Mouse (Mus musculus) MEL (cell line): ENCODE measurements around the gene Fermt3. TPM values are rescaled to one million over a fixed set of nuclear protein-coding genes. Genes with fewer than 3 reads are reported as not detected.

ENCODE experiments used
- DNase-seq: peaks from one replicate; pipeline ENCODE4 v3.0.0; 2011; ENCODE audit warnings: low read depth, low spot score
- H3K27ac ChIP-seq: 2 replicates; pipeline ENCODE4 v1.5.1; 2012; ENCODE audit warnings: low read depth, mild to moderate bottlenecking, control low read depth, low read length, moderate library complexity; ENCODE audit not compliant: control insufficient read depth
- H3K27me3 ChIP-seq, 2 experiments: fragments of 150-350 bp in 1 of 2; sonication (generic) in 1 of 2; 2 replicates each; pipeline ENCODE4 v1.6.1; 2012; ENCODE audit warnings: low read length in 2 of 2, mild to moderate bottlenecking in 2 of 2, improper control_type of control experiment in 1 of 2, moderate library complexity in 1 of 2; ENCODE audit not compliant: insufficient read depth in 2 of 2, control insufficient read depth in 1 of 2
- H3K36me3 ChIP-seq, 2 experiments: 2 replicates each; pipeline ENCODE4 v1.6.1; 2012 to 2014; ENCODE audit warnings: low read length in 2 of 2, improper control_type of control experiment in 1 of 2, inconsistent platforms in 1 of 2, mild to moderate bottlenecking in 1 of 2; ENCODE audit not compliant: insufficient read depth in 2 of 2, control insufficient read depth in 1 of 2
- H3K4me1 ChIP-seq, 2 experiments: fragments of 150-350 bp in 1 of 2; sonication (generic) in 1 of 2; 2 replicates each; pipeline ENCODE4 v1.6.1; 2012; ENCODE audit warnings: low read length in 2 of 2, improper control_type of control experiment in 1 of 2, mild to moderate bottlenecking in 1 of 2; ENCODE audit not compliant: insufficient read depth in 2 of 2, control insufficient read depth in 1 of 2
- H3K4me3 ChIP-seq, 2 experiments: fragments of 150-350 bp in 1 of 2; sonication (generic) in 1 of 2; 2 replicates each; pipeline ENCODE4 v1.5.1; 2012; ENCODE audit warnings: low read depth in 2 of 2, low read length in 2 of 2, mild to moderate bottlenecking in 2 of 2, moderate library complexity in 2 of 2, control low read depth in 1 of 2, improper control_type of control experiment in 1 of 2; ENCODE audit not compliant: control insufficient read depth in 1 of 2, insufficient read depth in 1 of 2
- H3K79me2 ChIP-seq: 2 replicates; pipeline ENCODE4 v1.6.1; 2012; ENCODE audit warnings: mild to moderate bottlenecking, low read length, moderate library complexity; ENCODE audit not compliant: control insufficient read depth, poor library complexity, insufficient read depth
- H3K9ac ChIP-seq: 2 replicates; pipeline ENCODE4 v1.6.1; 2012; ENCODE audit warnings: low read depth, mild to moderate bottlenecking, control low read depth, low read length, moderate library complexity; ENCODE audit not compliant: control insufficient read depth, poor library complexity, severe bottlenecking
- H3K9me3 ChIP-seq: fragments of 150-350 bp; sonication (generic); replicated peaks from 2 replicates; pipeline ENCODE4 v1.6.1; 2012; ENCODE audit warnings: mild to moderate bottlenecking, low read length, improper control_type of control experiment, moderate library complexity; ENCODE audit not compliant: insufficient read depth
- CHD1 ChIP-seq: IDR thresholded peaks from 2 replicates; pipeline ENCODE4 v1.6.1; 2012; ENCODE audit warnings: low read depth, mild to moderate bottlenecking, inconsistent platforms, low read length, improper control_type of control experiment
- CTCF ChIP-seq, 3 experiments: IDR thresholded peaks in 2 of 3; conservative IDR thresholded peaks in 1 of 3; 2 replicates each; pipeline ENCODE4 v1.5.1; 2011 to 2012; ENCODE audit warnings: low read length in 3 of 3, low read depth in 2 of 3, mild to moderate bottlenecking in 2 of 3, improper control_type of control experiment in 1 of 3, inconsistent platforms in 1 of 3, mixed read lengths in 1 of 3, moderate library complexity in 1 of 3; ENCODE audit not compliant: control insufficient read depth in 1 of 3, insufficient read depth in 1 of 3, poor library complexity in 1 of 3, severe bottlenecking in 1 of 3
- ELF1 ChIP-seq: IDR thresholded peaks from 2 replicates; pipeline ENCODE4 v1.6.1; 2014; ENCODE audit warnings: low read depth, mild to moderate bottlenecking, inconsistent platforms, low read length, improper control_type of control experiment, moderate library complexity
- EP300 ChIP-seq, 2 experiments: IDR thresholded peaks; 2 replicates each; pipeline ENCODE4 v1.6.1; 2011; ENCODE audit warnings: improper control_type of control experiment in 2 of 2, low read length in 2 of 2, low read depth in 1 of 2, mild to moderate bottlenecking in 1 of 2
- ETS1 ChIP-seq: IDR thresholded peaks from 2 replicates; pipeline ENCODE4 v1.6.1; 2012; ENCODE audit warnings: low read depth, mild to moderate bottlenecking, inconsistent platforms, low read length, improper control_type of control experiment, moderate library complexity
- GATA1 ChIP-seq: IDR thresholded peaks from 2 replicates; pipeline ENCODE4 v1.6.1; 2011; ENCODE audit warnings: low read depth, low read length, improper control_type of control experiment
- JUND ChIP-seq: IDR thresholded peaks from 2 replicates; pipeline ENCODE4 v1.6.1; 2011; ENCODE audit warnings: low read depth, mild to moderate bottlenecking, improper control_type of control experiment, low read length
- KAT2A ChIP-seq: conservative IDR thresholded peaks from 2 replicates; pipeline ENCODE4 v1.6.1; 2012; ENCODE audit warnings: low read depth, low read length, improper control_type of control experiment, inconsistent platforms
- MAFK ChIP-seq: IDR thresholded peaks from 2 replicates; pipeline ENCODE4 v1.6.1; 2011; ENCODE audit warnings: low read depth, mild to moderate bottlenecking, low read length, improper control_type of control experiment, borderline replicate concordance
- MAX ChIP-seq: IDR thresholded peaks from 2 replicates; pipeline ENCODE4 v1.6.1; 2011; ENCODE audit warnings: low read length, improper control_type of control experiment
- MAZ ChIP-seq: IDR thresholded peaks from 2 replicates; pipeline ENCODE4 v1.6.1; 2012; ENCODE audit warnings: low read depth, mild to moderate bottlenecking, inconsistent platforms, low read length, improper control_type of control experiment
- MXI1 ChIP-seq: IDR thresholded peaks from 2 replicates; pipeline ENCODE4 v1.6.1; 2011; ENCODE audit warnings: mild to moderate bottlenecking, low read depth, low read length, improper control_type of control experiment
- MYB ChIP-seq: IDR thresholded peaks from 2 replicates; pipeline ENCODE4 v1.6.1; 2011; ENCODE audit warnings: mild to moderate bottlenecking, low read depth, low read length, improper control_type of control experiment
- MYC ChIP-seq: IDR thresholded peaks from 2 replicates; pipeline ENCODE4 v1.6.1; 2011; ENCODE audit warnings: low read depth, mild to moderate bottlenecking, low read length, improper control_type of control experiment, moderate library complexity
- NELFE ChIP-seq: IDR thresholded peaks from 2 replicates; pipeline ENCODE4 v1.6.1; 2011; ENCODE audit warnings: low read depth, low read length, improper control_type of control experiment
- NRF1 ChIP-seq: IDR thresholded peaks from 2 replicates; pipeline ENCODE4 v1.6.1; 2014; ENCODE audit warnings: low read depth, mild to moderate bottlenecking, inconsistent platforms, low read length, improper control_type of control experiment, moderate library complexity; ENCODE audit not compliant: poor library complexity, insufficient read depth, severe bottlenecking
- POLR2A ChIP-seq, 2 experiments: IDR thresholded peaks; 2 replicates each; pipeline ENCODE4 v1.6.1; 2011 to 2012; ENCODE audit warnings: low read length in 2 of 2, mild to moderate bottlenecking in 2 of 2, control low read depth in 1 of 2, improper control_type of control experiment in 1 of 2, low read depth in 1 of 2, moderate library complexity in 1 of 2; ENCODE audit not compliant: control insufficient read depth in 1 of 2, insufficient read depth in 1 of 2, poor library complexity in 1 of 2
- POLR2AphosphoS2 ChIP-seq: IDR thresholded peaks from 2 replicates; pipeline ENCODE4 v1.6.1; 2011; ENCODE audit warnings: low read length, improper control_type of control experiment
- RAD21 ChIP-seq: IDR thresholded peaks from 2 replicates; pipeline ENCODE4 v1.6.1; 2011; ENCODE audit warnings: mild to moderate bottlenecking, low read depth, low read length, improper control_type of control experiment
- RCOR1 ChIP-seq: IDR thresholded peaks from 2 replicates; pipeline ENCODE4 v1.6.1; 2012; ENCODE audit warnings: low read depth, mild to moderate bottlenecking, inconsistent platforms, low read length, improper control_type of control experiment
- SIN3A ChIP-seq: IDR thresholded peaks from 2 replicates; pipeline ENCODE4 v1.6.1; 2012; ENCODE audit warnings: low read length, improper control_type of control experiment, inconsistent platforms
- SMC3 ChIP-seq: IDR thresholded peaks from 2 replicates; pipeline ENCODE4 v1.6.1; 2011; ENCODE audit warnings: low read depth, low read length, improper control_type of control experiment
- TAL1 ChIP-seq: IDR thresholded peaks from 2 replicates; pipeline ENCODE4 v1.6.1; 2012; ENCODE audit warnings: mild to moderate bottlenecking, inconsistent platforms, low read length, moderate library complexity, mixed read lengths
- TBP ChIP-seq: IDR thresholded peaks from 2 replicates; pipeline ENCODE4 v1.8.0; 2011; ENCODE audit warnings: low read depth, low read length, improper control_type of control experiment
- UBTF ChIP-seq: IDR thresholded peaks from 2 replicates; pipeline ENCODE4 v1.6.1; 2012; ENCODE audit warnings: low read depth, mild to moderate bottlenecking, inconsistent platforms, low read length, improper control_type of control experiment, moderate library complexity, borderline replicate concordance; ENCODE audit not compliant: insufficient read depth
- USF1 ChIP-seq: IDR thresholded peaks from 2 replicates; pipeline ENCODE4 v1.6.1; 2014; ENCODE audit warnings: low read depth, mild to moderate bottlenecking, inconsistent platforms, low read length, improper control_type of control experiment, moderate library complexity
- ZC3H11A ChIP-seq: IDR thresholded peaks from 2 replicates; pipeline ENCODE4 v1.6.1; 2012; ENCODE audit warnings: low read depth, mild to moderate bottlenecking, inconsistent platforms, low read length, improper control_type of control experiment
- ZKSCAN1 ChIP-seq: IDR thresholded peaks from 2 replicates; pipeline ENCODE4 v1.6.1; 2012; ENCODE audit warnings: low read depth, mild to moderate bottlenecking, inconsistent platforms, low read length, improper control_type of control experiment, moderate library complexity
- ZMIZ1 ChIP-seq: IDR thresholded peaks from 2 replicates; pipeline ENCODE4 v1.6.1; 2012; ENCODE audit warnings: low read depth, mild to moderate bottlenecking, inconsistent platforms, low read length, improper control_type of control experiment, moderate library complexity
- ZNF384 ChIP-seq: IDR thresholded peaks from 2 replicates; pipeline ENCODE4 v1.6.1; 2012; ENCODE audit warnings: low read depth, mild to moderate bottlenecking, inconsistent platforms, low read length, improper control_type of control experiment
- polyA plus RNA-seq, 2 experiments: library from polyadenylated mRNA; stranded (reverse) in 1 of 2; unstranded in 1 of 2; fragments of >175 nt in 1 of 2; fragments of >200 nt in 1 of 2; gene quantifications; 2 replicates each; pipeline versions ENCODE4 v1.2.1 to v1.2.4; 2012; ENCODE audit warnings: low replicate concordance in 2 of 2, low read depth in 1 of 2; ENCODE audit not compliant: insufficient read length in 2 of 2, insufficient read depth in 1 of 2, missing spikeins in 1 of 2
- total RNA-seq: library from RNA; depleted of rRNA; stranded (reverse); fragments of 300-350 nt; gene quantifications from 2 replicates; pipeline ENCODE4 v1.2.3, GENCODE M21; 2012

Gene Fermt3
- total and polyA plus RNA-seq, 3 experiments, result 244 to 329 (median 327) TPM

DNA sequence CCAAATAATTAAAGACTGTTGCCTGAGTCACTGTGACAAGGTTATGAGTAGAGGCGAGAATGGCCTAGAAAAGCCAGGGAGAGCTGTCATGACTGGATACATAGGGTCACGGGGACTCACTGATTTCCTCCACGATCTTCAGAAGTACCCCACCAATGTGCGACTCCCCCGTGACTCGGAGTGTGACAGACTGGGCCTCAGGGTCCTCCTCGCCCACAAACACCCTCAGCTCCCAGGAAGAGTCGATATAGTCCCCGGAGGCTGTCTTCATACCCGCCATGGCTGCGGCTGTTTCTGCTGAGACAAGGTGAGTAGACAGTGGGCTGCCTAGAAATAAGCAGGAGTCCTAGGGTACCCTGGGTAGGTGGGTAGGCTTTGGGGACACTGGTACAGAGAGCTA, 723 bp downstream of the Fermt3 start:
- H3K9me3 ChIP-seq, result no peaks in the 10 kb centered on the region
- peak overlapping the region; percentile 99 for H3K27ac ChIP-seq
- peak overlapping the region; percentile 96 for H3K9ac ChIP-seq
- peaks cover 9 to 28% of the 10 kb centered on the region in 2 experiments for H3K4me1 ChIP-seq
- no peak for DNase-seq
- TF ChIP-seq MYC (0 out of 2 replicates have a peak, but pooled peaks have one; percentile 13), MAZ (0 out of 2 replicates have a peak, but pooled peaks have one; percentile 12), ZMIZ1 (no peak)
- H3K36me3 ChIP-seq, result peaks cover 6 to 36% of the 10 kb centered on the region in 2 experiments
- peaks cover 25% of the 10 kb centered on the region for H3K79me2 ChIP-seq
- H3K27me3 ChIP-seq, result no peaks in the 10 kb centered on the region
- H3K4me3 ChIP-seq, result peak overlapping the region; percentile 76 to 94

DNA sequence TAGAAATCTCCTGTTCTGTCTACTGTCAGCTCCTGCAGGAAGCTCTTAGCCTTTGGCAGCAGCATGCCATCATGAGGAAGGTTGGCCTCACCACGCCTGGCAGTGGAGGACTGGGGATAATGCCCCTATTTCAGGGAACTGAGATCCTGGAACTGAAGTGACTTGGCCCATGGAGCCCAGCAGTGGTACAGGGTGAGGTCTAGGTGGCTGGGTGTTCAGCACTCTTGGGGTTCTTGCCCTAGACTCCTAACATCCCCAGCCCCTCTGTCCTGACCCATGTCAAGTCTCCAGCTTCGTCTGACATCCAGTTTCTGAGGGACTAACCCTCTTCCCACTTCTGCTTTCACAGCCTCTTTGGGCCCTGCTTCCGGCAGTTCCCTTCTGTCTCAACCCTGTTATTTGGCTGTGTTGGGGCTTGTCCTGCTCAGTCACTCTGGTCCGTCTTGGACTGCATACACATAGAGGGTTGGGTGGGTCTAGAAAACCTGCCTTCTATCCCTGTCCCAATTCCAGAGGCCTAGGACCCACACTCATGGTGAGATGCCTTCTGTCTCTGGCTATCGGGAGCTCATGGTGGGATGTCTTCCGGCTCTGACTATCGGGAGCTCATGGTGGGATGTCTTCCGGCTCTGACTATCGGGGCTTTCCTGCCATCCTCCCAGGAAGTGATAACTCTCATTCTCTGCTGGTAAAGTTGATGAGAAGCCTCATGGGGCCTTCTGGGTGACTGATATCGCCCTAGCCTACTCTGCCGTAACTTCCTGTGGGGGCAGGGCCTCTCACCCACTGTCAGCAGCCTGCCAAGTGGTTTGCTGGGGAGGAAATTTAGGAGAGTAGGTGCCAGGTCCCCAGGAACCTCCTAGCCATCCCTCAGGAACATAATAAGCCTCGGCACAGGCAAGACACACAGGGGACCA, 1.5 kb downstream of the Fermt3 start:
- Histone ChIP-seq H3K36me3 (peaks cover 6 to 36% of the 10 kb centered on the region in 2 experiments), H3K27me3 (no peaks in the 10 kb centered on the region), H3K9ac (peak overlapping the region; percentile 96), H3K27ac (peak overlapping the region; percentile 99), H3K4me3 (peak overlapping the region; percentile 76 to 94), H3K9me3 (no peaks in the 10 kb centered on the region), H3K79me2 (peaks cover 27% of the 10 kb centered on the region), H3K4me1 (peaks cover 9 to 28% of the 10 kb centered on the region in 2 experiments)
- peak; percentile 97 for DNase-seq
- TF ChIP-seq CTCF (IDR thresholded peaks at IDR 0.05 in 2 of 3, conservative IDR thresholded peaks at IDR 0.05 in 1 of 3; ENCODE audit: control insufficient read depth in 1 of 3, insufficient read depth in 1 of 3, low read depth in 2 of 3, low read length in 3 of 3, poor library complexity in 1 of 3, severe bottlenecking in 1 of 3) (no peak), RAD21 (no peak), USF1 (no peak), UBTF (no peak), MXI1 (peak; percentile 66), MYC (0 out of 2 replicates have a peak, but pooled peaks have one; percentile 55), ZNF384 (no peak), EP300 (IDR thresholded peaks at IDR 0.05; ENCODE audit: low read depth in 1 of 2, low read length in 2 of 2) (peak; percentile 84 to 97), ZKSCAN1 (no peak), NRF1 (no peak), JUND (no peak), MAZ (0 out of 2 replicates have a peak, but pooled peaks have one; percentile 32), POLR2A (IDR thresholded peaks at IDR 0.05; ENCODE audit: control insufficient read depth in 1 of 2, insufficient read depth in 1 of 2, low read depth in 1 of 2, low read length in 2 of 2, poor library complexity in 1 of 2) (peak; percentile 47 to 92; a peak in 2 of 4 replicates), TBP (peak; percentile 77), ELF1 (peak; percentile 80), CHD1 (no peak), KAT2A (no peak; the same call in 1 of the 2 replicates), ZC3H11A (no peak), SIN3A (peak; percentile 93), ETS1 (peak; percentile 92), MAX (peak; percentile 44; the same call in 1 of the 2 replicates), NELFE (peak; percentile 71), POLR2AphosphoS2 (peak; percentile 75; the same call in 1 of the 2 replicates), RCOR1 (peak; percentile 87), TAL1 (peak; percentile 93), SMC3 (no peak), GATA1 (peak; percentile 98), MAFK (no peak), MYB (no peak)
